Mouse (Mus musculus) liver, adult 2 months (tissue): Measurements from ENCODE around the gene Pdia4.

Source experiments
- CTCF ChIP-seq: fragments of 200-500 bp; IDR thresholded peaks from 2 replicates; pipeline ENCODE4 v1.5.1; 2011; ENCODE audit warnings: low read depth, low read length, control low read depth
- POLR2A ChIP-seq: fragments of 200-500 bp; IDR thresholded peaks from 2 replicates; pipeline ENCODE4 v1.6.1; 2011; ENCODE audit warnings: low read length, control low read depth; ENCODE audit not compliant: insufficient read depth; ENCODE audit errors: extremely low read depth

GRCm38 (mm10) chr6:47821236-47821635 lies 8.0 kb upstream of the Pdia4 start:
- TF ChIP-seq POLR2A: no peak
- TF ChIP-seq CTCF: no peak
